Mouse (Mus musculus) embryonic stem cell, embryonic (primary cell): ENCODE results near the gene Cdca3.

Experiments used
- CTCF ChIA-PET, 4 experiments: fragments of 300-600 bp in 2 of 4; fragments of 350-600 bp in 2 of 4; sonication (Branson Sonifier 250); formaldehyde crosslinking; loops; one replicate each; lab custom pipeline; 2022; ENCODE audit warnings: inconsistent platforms in 2 of 4; lab: Charles Lee
- POLR2A ChIA-PET, 4 experiments: fragments of 300-600 bp in 2 of 4; fragments of 350-600 bp in 2 of 4; sonication (Branson Sonifier 250); formaldehyde crosslinking; loops; one replicate each; lab custom pipeline; 2022; ENCODE audit warnings: antibody characterized with exemption in 4 of 4, inconsistent platforms in 1 of 4; lab: Charles Lee

Gene Cdca3

DNA sequence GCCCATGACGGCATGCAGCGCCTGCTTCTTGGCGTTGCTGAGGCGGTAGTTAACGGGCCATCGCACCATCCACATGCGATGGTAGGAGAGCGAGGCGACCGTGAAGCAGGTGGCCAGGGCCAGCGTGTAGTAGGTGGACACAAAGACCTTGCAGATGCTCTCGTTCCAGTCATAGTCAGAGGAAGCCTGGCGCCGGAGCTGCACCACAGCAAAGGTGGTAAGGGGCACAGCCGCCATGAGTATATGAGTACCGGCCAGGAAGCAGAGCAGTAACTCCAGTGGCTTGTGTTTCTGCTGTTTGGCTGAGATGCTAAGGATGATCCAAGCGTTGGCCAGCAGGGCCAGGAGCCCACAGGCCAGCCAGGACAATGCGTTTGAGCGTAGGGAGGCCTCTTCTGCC lies 31.9 kb downstream of the Cdca3 start:
- ChIA-PET POLR2A (interaction anchor here (0.7 to 3.3 kb wide), 16 partner anchors 10 to 301 kb away, joined by 3 to 31 read pairs (median 7); partner anchors contain the start of genes Mlf2 (in 3 of the 4), Cd4 (in 1 of the 4), Cdca3 (in 1 of the 4) and Grcc10 (in 1 of the 4)), CTCF (interaction anchor here in 2 of 4 experiments (0.7 to 5.6 kb wide), 5 partner anchors 14 to 69 kb away, joined by 3 to 49 read pairs (median 9); partner anchors contain the start of gene Mlf2 (in 1 of the 2))

DNA sequence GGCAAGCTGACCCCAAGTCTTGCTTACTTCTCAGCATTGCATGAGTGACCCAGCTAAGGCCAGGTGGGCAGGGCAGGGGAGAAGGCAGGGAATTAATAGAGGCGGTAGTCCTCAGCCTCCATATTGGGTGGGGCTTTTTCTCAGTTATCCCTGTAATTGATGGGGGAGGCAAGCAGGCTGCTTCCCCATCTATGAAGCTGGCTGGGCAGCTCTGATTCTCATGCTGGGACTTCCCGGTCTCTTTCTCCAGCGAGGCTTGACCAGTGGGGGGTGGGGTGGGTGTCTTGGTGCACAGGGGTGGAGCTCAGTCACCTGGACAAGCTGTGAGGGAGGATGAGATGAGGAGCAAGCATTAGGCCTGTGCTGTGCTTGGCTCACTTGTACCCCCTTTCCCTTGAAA lies 32.5 kb downstream of the Cdca3 start:
- CTCF ChIA-PET, result interaction anchor here in 3 of 4 experiments (0.7 to 5.6 kb wide), 7 partner anchors 15 to 146 kb away, joined by 3 to 49 read pairs (median 4); partner anchors contain the start of gene Mlf2 (in 2 of the 3)
- POLR2A ChIA-PET, result interaction anchor here (0.5 to 3.3 kb wide), 19 partner anchors 9 to 300 kb away, joined by 3 to 31 read pairs (median 4); partner anchors contain the start of genes Cd4 (in 1 of the 4), Cdca3 (in 1 of the 4), Cops7a (in 1 of the 4) and Grcc10 (in 1 of the 4)

DNA sequence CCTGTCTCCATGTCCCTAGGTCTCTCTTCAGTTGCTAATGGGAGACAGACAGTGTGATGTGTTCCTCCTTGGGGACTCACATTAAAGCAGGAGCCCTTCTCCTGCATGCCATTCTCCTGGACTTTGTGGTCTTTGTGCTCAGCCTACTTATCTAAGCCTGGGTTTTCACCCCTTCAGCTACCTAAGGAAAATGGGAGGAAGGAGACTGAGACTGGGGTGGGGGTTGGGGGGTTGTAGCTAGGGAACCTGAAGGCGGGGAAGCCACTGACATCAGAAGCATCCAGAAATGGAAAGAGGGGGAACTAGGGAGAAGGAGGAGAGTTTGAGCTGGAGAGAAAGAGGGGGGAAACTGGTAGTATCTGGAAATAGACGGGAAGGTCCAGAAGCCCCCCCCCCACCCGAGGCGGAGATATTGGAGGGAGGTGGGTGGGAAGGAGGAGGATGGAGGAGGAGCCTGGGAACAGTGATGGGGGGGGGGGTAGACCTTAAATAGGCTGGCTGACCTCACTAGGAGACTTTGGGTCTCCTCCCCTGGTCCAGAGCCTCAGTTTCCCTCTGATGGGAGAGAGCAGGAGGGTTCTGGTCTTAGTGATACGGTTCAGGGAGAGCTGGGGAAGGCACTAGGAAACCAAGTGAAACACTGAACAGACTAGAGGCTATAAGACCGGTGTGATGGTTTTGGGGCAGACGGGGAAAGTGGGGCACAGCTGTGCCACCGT lies 33.2 kb downstream of the Cdca3 start:
- POLR2A ChIA-PET, result interaction anchor here in 3 of 4 experiments (0.6 to 3.5 kb wide), 26 partner anchors 8 to 1372 kb away, joined by 3 to 26 read pairs (median 4); partner anchors contain the start of genes Mlf2 (in 2 of the 3), Cd4 (in 1 of the 3), Cdca3 (in 1 of the 3) and Cops7a (in 1 of the 3)

DNA sequence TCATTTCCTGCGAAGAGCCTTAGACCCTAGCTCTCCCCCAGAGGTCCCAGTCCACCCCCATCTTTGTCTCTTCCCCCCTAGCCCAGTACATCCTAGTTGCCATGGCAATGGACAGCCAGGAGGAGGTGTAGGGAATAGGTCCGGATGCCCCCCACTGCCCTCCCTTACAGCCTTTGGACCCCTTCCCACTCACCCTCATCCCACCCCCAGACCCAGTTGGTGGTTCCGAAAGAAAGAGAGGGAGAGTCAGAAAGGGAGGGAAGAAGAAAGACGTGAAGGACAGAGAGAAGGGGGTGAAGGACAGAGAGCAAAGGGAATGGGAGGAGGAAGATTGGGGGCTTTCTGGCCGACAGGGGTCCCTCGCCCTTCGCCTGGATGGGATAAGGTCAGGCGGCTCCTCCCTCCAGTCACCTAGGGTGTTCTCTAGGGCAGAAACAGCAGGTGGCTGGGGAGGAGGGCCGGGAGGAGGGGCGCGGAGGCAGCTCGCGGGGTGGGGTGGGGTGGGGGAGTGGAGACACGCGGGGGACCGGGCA lies 33.8 kb downstream of the Cdca3 start:
- ChIA-PET CTCF (interaction anchor here (0.7 to 5.6 kb wide), 18 partner anchors 9 to 221 kb away, joined by 3 to 49 read pairs (median 4); partner anchors contain the start of genes Mlf2 (in 4 of the 4), Cdca3 (in 1 of the 4) and Cops7a (in 1 of the 4)), POLR2A (interaction anchor here (0.6 to 3.5 kb wide), 31 partner anchors 8 to 523 kb away, joined by 3 to 21 read pairs (median 3); partner anchors contain the start of genes Cdca3 (in 2 of the 4), Mlf2 (in 2 of the 4), Usp5 (in 2 of the 4) and Cops7a (in 1 of the 4))

More for the DNA sequence above, 33.2 kb downstream of the Cdca3 start:
- CTCF ChIA-PET, result interaction anchor here (0.6 to 5.6 kb wide), 16 partner anchors 10 to 409 kb away, joined by 3 to 49 read pairs (median 4); partner anchors contain the start of genes Mlf2 (in 4 of the 4) and Cops7a (in 1 of the 4)

DNA sequence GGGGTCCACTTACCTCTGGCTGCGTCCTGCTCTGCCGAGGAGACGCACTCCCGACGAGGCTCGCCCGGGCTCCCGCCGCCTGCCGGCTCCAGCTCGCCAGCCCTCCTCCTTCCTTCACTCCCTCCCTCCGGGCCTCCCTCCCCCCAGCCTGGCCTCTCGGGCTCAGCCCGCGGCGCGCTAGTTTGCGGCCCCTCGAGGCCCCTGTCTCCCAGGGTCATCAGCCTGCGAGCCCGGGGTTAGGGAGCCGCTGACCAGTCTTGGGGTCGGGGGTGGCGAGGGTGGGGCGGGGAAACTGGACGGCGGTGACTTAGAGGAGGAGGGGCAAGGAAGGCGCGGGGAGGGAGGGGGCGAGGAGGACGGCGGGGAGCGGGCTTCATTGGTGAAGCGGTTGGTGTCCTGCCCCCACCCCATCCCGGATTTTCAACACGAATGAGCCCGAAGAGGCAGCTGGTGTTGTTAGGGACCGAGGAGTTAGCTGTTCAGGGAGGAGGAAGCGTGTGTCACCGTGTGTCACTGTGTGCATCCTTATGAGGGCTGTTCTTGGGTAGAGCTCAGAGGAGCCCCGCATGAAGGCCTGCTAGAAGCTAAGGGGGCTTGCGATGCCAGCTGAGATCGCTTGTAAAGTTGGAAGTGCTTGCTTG lies 34.4 kb downstream of the Cdca3 start, which contains the start of gene Gpr162:
Gene Gpr162 (minus strand): TSS at position 326 of the 641 bp plus-strand sequence.
- CTCF ChIA-PET, result interaction anchor here (0.9 to 5.6 kb wide), 13 partner anchors 8 to 67 kb away, joined by 3 to 49 read pairs (median 5); partner anchors contain the start of genes Mlf2 (in 3 of the 4) and Cdca3 (in 1 of the 4)
- POLR2A ChIA-PET, result interaction anchor here (0.6 to 3.5 kb wide), 20 partner anchors 9 to 204 kb away, joined by 3 to 21 read pairs (median 4); partner anchors contain the start of genes Mlf2 (in 2 of the 4), Cdca3 (in 1 of the 4), Cops7a (in 1 of the 4) and Grcc10 (in 1 of the 4)

DNA sequence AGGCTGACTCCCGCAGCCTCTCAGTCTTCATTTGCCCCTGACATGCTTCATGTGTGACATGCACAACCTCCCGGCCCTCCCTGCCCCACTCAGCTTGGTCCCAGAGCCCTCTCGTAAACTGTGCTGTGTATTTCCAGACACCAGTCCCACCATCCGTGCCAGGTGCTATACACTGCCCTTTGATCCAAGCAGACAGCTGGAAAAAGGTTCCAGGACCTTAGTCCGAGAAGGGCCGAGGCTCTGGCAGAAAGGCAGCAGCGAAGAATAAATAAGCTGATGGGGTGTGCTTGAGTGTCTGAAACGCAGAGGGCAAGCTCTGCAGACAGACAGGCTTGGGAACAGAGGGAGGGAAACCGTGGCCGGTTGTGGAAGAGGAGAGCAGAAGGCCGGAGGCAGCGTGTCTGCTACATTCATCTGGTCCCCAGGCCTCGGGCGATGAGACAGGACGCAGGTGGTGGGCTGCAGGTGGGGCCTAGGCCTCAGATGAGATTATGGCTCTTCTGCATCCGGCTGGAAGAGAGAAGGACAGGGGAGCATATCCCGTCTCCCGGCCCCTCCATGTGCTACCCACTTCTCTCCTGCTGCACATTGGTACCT lies 36.5 kb downstream of the Cdca3 start:
- ChIA-PET CTCF (interaction anchor here in 3 of 4 experiments (1.0 to 2.7 kb wide), 4 partner anchors 8 to 165 kb away, joined by 3 to 12 read pairs (median 4); partner anchors contain the start of gene Mlf2 (in 1 of the 3)), POLR2A (interaction anchor here (0.6 to 3.5 kb wide), 10 partner anchors 9 to 174 kb away, joined by 3 to 21 read pairs (median 3); partner anchors contain the start of genes Cops7a (in 1 of the 4), Mlf2 (in 1 of the 4) and P3h3 (in 1 of the 4))

DNA sequence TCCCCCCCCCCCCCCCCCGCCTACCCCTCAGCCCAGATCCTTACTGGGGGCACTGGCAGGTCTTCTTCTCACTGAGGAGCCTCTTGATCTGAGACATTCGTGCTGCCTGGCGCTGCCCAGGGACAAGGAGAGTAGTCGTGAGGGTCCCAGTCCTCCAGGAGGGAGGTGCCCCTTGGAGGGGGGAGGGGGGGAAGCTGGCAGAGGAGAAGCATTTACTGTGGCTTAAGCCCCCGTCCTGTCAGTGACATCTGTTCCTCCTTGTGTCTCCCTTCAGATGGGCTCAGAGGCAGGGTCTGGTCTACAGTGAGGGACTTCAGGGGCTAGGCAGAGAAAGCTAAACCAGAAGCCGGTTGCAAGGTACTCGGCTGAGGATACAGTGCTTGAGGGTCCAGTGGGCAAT lies 37.2 kb downstream of the Cdca3 start:
- ChIA-PET POLR2A (interaction anchor here in 3 of 4 experiments (0.5 to 3.2 kb wide), 11 partner anchors 10 to 99 kb away, joined by 3 to 12 read pairs (median 4); partner anchors contain the start of genes Cops7a (in 1 of the 3), Mlf2 (in 1 of the 3) and P3h3 (in 1 of the 3)), CTCF (interaction anchor here in 3 of 4 experiments (0.5 to 1.7 kb wide), 5 partner anchors 10 to 20 kb away, joined by 3 to 6 read pairs (median 5); partner anchors contain the start of gene P3h3 (in 1 of the 3))

DNA sequence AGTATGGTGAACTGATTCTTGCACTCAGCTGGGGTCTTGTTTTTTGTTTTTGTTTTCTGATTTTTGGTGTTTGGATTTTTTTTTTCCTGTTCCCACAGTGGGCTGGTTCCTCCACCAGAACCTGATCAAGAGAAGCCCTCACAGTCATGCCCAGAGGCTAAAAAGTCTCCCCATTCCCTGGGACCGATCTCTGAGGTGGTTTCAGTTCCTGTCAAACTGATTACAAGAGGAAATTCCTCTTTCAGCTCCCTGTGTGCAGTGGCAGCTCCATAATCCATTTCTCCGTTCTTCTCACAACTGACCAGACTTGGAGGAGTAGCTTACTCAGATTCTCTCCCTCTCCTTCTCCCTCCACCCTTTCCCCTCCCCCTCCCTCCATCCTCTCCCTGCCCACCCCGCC lies 45.0 kb downstream of the Cdca3 start:
- POLR2A ChIA-PET, result interaction anchor here in 3 of 4 experiments (0.5 to 2.3 kb wide), 14 partner anchors 11 to 276 kb away, joined by 3 to 9 read pairs (median 4); partner anchors contain the start of genes Gpr162 (in 2 of the 3), Mlf2 (in 2 of the 3), Cd4 (in 1 of the 3) and Ptpn6 (in 1 of the 3)
- CTCF ChIA-PET, result interaction anchor here (0.5 to 1.6 kb wide), 9 partner anchors 9 to 56 kb away, joined by 3 to 7 read pairs (median 3); no protein-coding TSS in a partner anchor

DNA sequence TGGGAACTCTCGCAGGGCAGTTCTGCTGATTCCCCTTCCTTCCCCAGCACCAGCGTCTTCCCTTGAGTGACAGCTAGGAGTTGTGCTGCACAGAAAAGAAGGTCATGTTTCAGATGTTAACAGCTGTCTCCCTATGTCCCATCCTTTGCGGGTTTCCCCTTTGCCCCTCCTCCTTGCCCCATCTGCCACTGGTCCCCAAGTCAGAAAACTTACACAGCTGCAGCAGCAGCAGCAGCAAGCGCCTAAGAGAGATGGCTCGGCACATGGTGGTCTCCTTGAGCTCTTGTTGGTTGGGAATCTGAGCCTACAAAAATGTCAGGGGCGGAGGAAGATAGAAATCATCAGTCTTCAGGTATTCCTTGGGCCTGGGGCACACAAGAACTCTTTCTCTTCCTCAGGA lies 50.0 kb downstream of the Cdca3 start:
- CTCF ChIA-PET, result interaction anchor here in 1 of 4 experiments (1.3 kb wide), 1 partner anchor 32 kb away, joined by 3 read pairs; no protein-coding TSS in a partner anchor
- POLR2A ChIA-PET, result interaction anchor here in 1 of 4 experiments (0.6 to 1.3 kb wide), 2 partner anchors 123 to 188 kb away, joined by 3 to 4 read pairs; partner anchors contain the start of genes Atn1 and Lpar5

DNA sequence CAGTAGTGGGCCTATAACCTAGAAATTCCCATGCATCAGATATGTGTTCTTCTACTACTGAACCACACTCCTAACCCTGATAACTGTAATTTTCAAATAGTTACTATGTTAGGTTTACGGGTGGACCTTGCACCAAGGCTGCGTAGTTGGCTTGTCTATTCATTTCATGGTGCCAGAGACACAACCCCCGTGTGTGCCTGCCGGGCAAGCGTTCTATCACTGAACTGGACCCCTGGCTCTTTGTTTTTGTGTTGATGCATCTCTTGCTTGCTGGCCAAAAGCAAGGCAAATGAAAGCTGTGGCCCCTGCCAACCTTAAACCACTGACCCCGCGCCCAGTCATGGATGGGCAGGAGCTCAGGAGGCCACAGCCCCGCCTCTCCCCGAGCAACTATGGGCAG lies 52.5 kb downstream of the Cdca3 start:
- ChIA-PET POLR2A (interaction anchor here in 2 of 4 experiments (0.6 to 1.5 kb wide), 5 partner anchors 10 to 315 kb away, joined by 3 to 5 read pairs (median 3); partner anchors contain the start of gene Grcc10 (in 1 of the 2)), CTCF (interaction anchor here in 1 of 4 experiments (0.6 kb wide), 1 partner anchor 25 kb away, joined by 6 read pairs; the partner anchor contains the start of gene P3h3)
